Mouse (Mus musculus): Measurements from ENCODE around the gene Ccrl2. TPM values are rescaled to one million over a fixed set of nuclear protein-coding genes. Genes with fewer than 3 reads are reported as not detected.

The Ccrl2 gene
- total and polyA plus RNA-seq, 2 experiments from 2014 or later: 0.82 to 1.2 TPM

GRCm38 (mm10) chr9:111026791-111027190 lies 30.5 kb downstream of the Ccrl2 start:
- no peaks in the 10 kb centered on the region for H3K4me1 ChIP-seq (ENCODE audit: insufficient read depth, low read length)
- TF ChIP-seq CTCF (IDR thresholded peaks at IDR 0.05): no peak
- DNase-seq (ENCODE audit: low spot score): no peak
- H3K27me3 ChIP-seq (ENCODE audit: insufficient read depth, low read length): no peaks in the 10 kb centered on the region
- no peaks in the 10 kb centered on the region for H3K36me3 ChIP-seq (ENCODE audit: insufficient read depth, low read length)
- 91% methylated on average over 10 of the region's 10 CpGs for whole genome bisulfite sequencing
- no peak overlapping the region for H3K9ac ChIP-seq (replicated peaks; ENCODE audit: low read length, poor library complexity, severe bottlenecking)
- no peak overlapping the region for H3K27ac ChIP-seq (ENCODE audit: low read depth, low read length)
- ATAC-seq (ENCODE audit: low FRiP score): no peak
- H3K9me3 ChIP-seq (ENCODE audit: low read length): no peaks in the 10 kb centered on the region
- no peak overlapping the region for H3K4me2 ChIP-seq (ENCODE audit: low read depth, low read length, poor library complexity, severe bottlenecking)
- H3K4me3 ChIP-seq (ENCODE audit: low read depth, low read length): no peak overlapping the region

GRCm38 (mm10) chr9:111019022-111019421 lies 38.3 kb downstream of the Ccrl2 start, which contains the start of gene Ltf:
Gene Ltf, plus strand, starts transcription at chr9:111019271.
- 78% methylated on average over 5 of the region's 5 CpGs for WGBS
- no peak for ATAC-seq (ENCODE audit: low FRiP score)
- TF ChIP-seq CTCF (IDR thresholded peaks at IDR 0.05): no peak

GRCm38 (mm10) chr9:111015658-111016057 lies 41.7 kb downstream of the Ccrl2 start:
- 77% methylated on average over 4 of the region's 4 CpGs for WGBS
- Histone ChIP-seq H3K9ac (replicated peaks; ENCODE audit: low read length, poor library complexity, severe bottlenecking) (no peak overlapping the region), H3K4me1 (ENCODE audit: insufficient read depth, low read length) (no peaks in the 10 kb centered on the region), H3K36me3 (ENCODE audit: insufficient read depth, low read length) (no peaks in the 10 kb centered on the region), H3K27ac (ENCODE audit: low read depth, low read length) (no peak overlapping the region), H3K4me2 (ENCODE audit: low read depth, low read length, poor library complexity, severe bottlenecking) (no peak overlapping the region), H3K4me3 (ENCODE audit: low read depth, low read length) (no peak overlapping the region), H3K9me3 (ENCODE audit: low read length) (no peaks in the 10 kb centered on the region), H3K27me3 (ENCODE audit: insufficient read depth, low read length) (no peaks in the 10 kb centered on the region)
- no peak for DNase-seq (ENCODE audit: low spot score)
- ATAC-seq (ENCODE audit: low FRiP score): no peak
- TF ChIP-seq CTCF (IDR thresholded peaks at IDR 0.05): no peak

More at GRCm38 (mm10) chr9:111019022-111019421, 38.3 kb downstream of the Ccrl2 start, which contains the start of gene Ltf:
- H3K27ac ChIP-seq (ENCODE audit: low read depth, low read length): no peak within 1 kb of the TSS
- H3K4me1 ChIP-seq (ENCODE audit: insufficient read depth, low read length): no peaks in the 10 kb centered on the region
- no peak within 1 kb of the TSS for H3K4me2 ChIP-seq (ENCODE audit: low read depth, low read length, poor library complexity, severe bottlenecking)
- no peaks in the 10 kb centered on the region for H3K36me3 ChIP-seq (ENCODE audit: insufficient read depth, low read length)
- H3K4me3 ChIP-seq (ENCODE audit: low read depth, low read length): no peak within 1 kb of the TSS
- H3K27me3 ChIP-seq (ENCODE audit: insufficient read depth, low read length): no peaks in the 10 kb centered on the region
- DNase-seq (ENCODE audit: low spot score): no peak
- no peak within 1 kb of the TSS for H3K9ac ChIP-seq (replicated peaks; ENCODE audit: low read length, poor library complexity, severe bottlenecking)
- no peaks in the 10 kb centered on the region for H3K9me3 ChIP-seq (ENCODE audit: low read length)

- no peaks in the 10 kb centered on the region for H3K36me3 ChIP-seq (ENCODE audit: insufficient read depth, low read length)
These were observed 45.3 kb downstream of the Ccrl2 start for GRCm38 (mm10) chr9:111012041-111012440.

GRCm38 (mm10) chr9:111011550-111011949 lies 45.8 kb downstream of the Ccrl2 start:
- Histone ChIP-seq H3K27me3 (ENCODE audit: insufficient read depth, low read length) (no peaks in the 10 kb centered on the region), H3K4me2 (ENCODE audit: low read depth, low read length, poor library complexity, severe bottlenecking) (no peak overlapping the region), H3K9me3 (ENCODE audit: low read length) (no peaks in the 10 kb centered on the region), H3K4me1 (ENCODE audit: insufficient read depth, low read length) (no peaks in the 10 kb centered on the region), H3K36me3 (ENCODE audit: insufficient read depth, low read length) (no peaks in the 10 kb centered on the region), H3K27ac (ENCODE audit: low read depth, low read length) (no peak overlapping the region), H3K4me3 (ENCODE audit: low read depth, low read length) (no peak overlapping the region), H3K9ac (replicated peaks; ENCODE audit: low read length, poor library complexity, severe bottlenecking) (no peak overlapping the region)
- 85% methylated on average over 9 of the region's 9 CpGs for WGBS
- TF ChIP-seq CTCF (IDR thresholded peaks at IDR 0.05): no peak
- DNase-seq (ENCODE audit: low spot score) (no peak), ATAC-seq (ENCODE audit: low FRiP score) (no peak)

More at GRCm38 (mm10) chr9:111012041-111012440, 45.3 kb downstream of the Ccrl2 start:
- DNase-seq (ENCODE audit: low spot score) (no peak), ATAC-seq (ENCODE audit: low FRiP score) (no peak)
- Histone ChIP-seq H3K27ac (ENCODE audit: low read depth, low read length) (no peak overlapping the region), H3K9me3 (ENCODE audit: low read length) (no peaks in the 10 kb centered on the region), H3K27me3 (ENCODE audit: insufficient read depth, low read length) (no peaks in the 10 kb centered on the region), H3K9ac (replicated peaks; ENCODE audit: low read length, poor library complexity, severe bottlenecking) (no peak overlapping the region), H3K4me1 (ENCODE audit: insufficient read depth, low read length) (no peaks in the 10 kb centered on the region), H3K4me3 (ENCODE audit: low read depth, low read length) (no peak overlapping the region), H3K4me2 (ENCODE audit: low read depth, low read length, poor library complexity, severe bottlenecking) (no peak overlapping the region)
- WGBS: 74% methylated on average over 3 of the region's 3 CpGs
- no peak for TF ChIP-seq CTCF (IDR thresholded peaks at IDR 0.05)

GRCm38 (mm10) chr9:111009763-111010162 lies 47.6 kb downstream of the Ccrl2 start:
- Histone ChIP-seq H3K9ac (replicated peaks; ENCODE audit: low read length, poor library complexity, severe bottlenecking) (no peak overlapping the region), H3K4me3 (ENCODE audit: low read depth, low read length) (no peak overlapping the region), H3K9me3 (ENCODE audit: low read length) (no peaks in the 10 kb centered on the region), H3K27me3 (ENCODE audit: insufficient read depth, low read length) (no peaks in the 10 kb centered on the region), H3K4me1 (ENCODE audit: insufficient read depth, low read length) (no peaks in the 10 kb centered on the region), H3K36me3 (ENCODE audit: insufficient read depth, low read length) (no peaks in the 10 kb centered on the region), H3K4me2 (ENCODE audit: low read depth, low read length, poor library complexity, severe bottlenecking) (no peak overlapping the region), H3K27ac (ENCODE audit: low read depth, low read length) (no peak overlapping the region)
- ATAC-seq (ENCODE audit: low FRiP score) (no peak), DNase-seq (ENCODE audit: low spot score) (no peak)
- WGBS: 69% methylated on average over 3 of the region's 3 CpGs
- TF ChIP-seq CTCF (IDR thresholded peaks at IDR 0.05): no peak
